Comparison of ENCODE assay signal across 21 mouse cellular contexts in genomic region chr19:32990576-32990975, GRCm38 (mm10).
DNase-seq lines count a peak whose midpoint lies in the region; ATAC-seq and TF ChIP-seq lines count a peak whose summit lies in the region.
"Had no signal": no experiment of that assay in that cellular context is flagged by ENCODE, and none has a peak within 500 bp of the region (broad histone marks: within the 10 kb centered on the region; RNA-seq: fewer than 3 reads in every experiment).

No protein-coding gene starts in this region.

- no peak overlapping the region for H3K4me3 ChIP-seq in lung, postnatal 0 days (ENCODE audit: low read depth, low read length)
- no peak overlapping the region for H3K4me3 ChIP-seq in lung, adult 2 months (replicated peaks; ENCODE audit: extremely low read depth, low read depth, low read length)
- H3K4me3 ChIP-seq in CH12.LX (replicated peaks in 1 of 3; ENCODE audit: low read depth in 2 of 3, low read length in 2 of 3, poor library complexity in 1 of 3): no peak overlapping the region
- H3K4me3 ChIP-seq: embryonic facial prominence, embryonic 13.5 days; megakaryocyte, embryonic 14.5 days; neural tube, embryonic 15.5 days; stomach, embryonic 15.5 days had no signal

- no peak for TF ChIP-seq POLR2A in lung, adult 2 months (IDR thresholded peaks at IDR 0.05; ENCODE audit: borderline replicate concordance, extremely low read depth, low read depth, low read length)
- TF ChIP-seq POLR2A in CH12.LX (IDR thresholded peaks at IDR 0.05; ENCODE audit: low read depth, low read length): no peak

- TF ChIP-seq EP300 in lung, postnatal 0 days (IDR thresholded peaks at IDR 0.05): no peak
- no peak for TF ChIP-seq EP300 in CH12.LX (IDR thresholded peaks at IDR 0.05; ENCODE audit: low read length)

- H3K27ac ChIP-seq in lung, postnatal 0 days (ENCODE audit: low read length): no peak overlapping the region
- H3K27ac ChIP-seq in CH12.LX (ENCODE audit: insufficient read depth, low read depth): no peak overlapping the region
- H3K27ac ChIP-seq: embryonic facial prominence, embryonic 13.5 days; kidney, postnatal 0 days; neural tube, embryonic 15.5 days; stomach, embryonic 15.5 days had no signal

- in situ Hi-C loops in CH12.LX (cut with MboI; ENCODE audit: low pct_ligation_motif_present, low pct_unique_long_range_greater_than_20kb, low sequenced_read_pairs): loop anchor here (5.0 kb wide), 1 partner anchor 37 kb away; no protein-coding TSS in a partner anchor

- ATAC-seq in lung, postnatal 0 days: no peak; the same call in 1 of the 2 replicates
- peak; percentile 75 for ATAC-seq in megakaryocyte progenitor cell, adult 5-6 weeks (replicated peaks; ENCODE audit: poor library complexity)
- ATAC-seq: forebrain, embryonic 16.5 days had no signal

- whole genome bisulfite sequencing in lung, postnatal 0 days: 66% methylated on average over 6 of the region's 6 CpGs
- WGBS in lung, adult 2 months: 61% methylated on average over 6 of the region's 6 CpGs

- no peak for TF ChIP-seq CTCF in lung, postnatal 0 days (IDR thresholded peaks at IDR 0.05)
- TF ChIP-seq CTCF in lung, adult 2 months (IDR thresholded peaks at IDR 0.05; ENCODE audit: insufficient read depth, low read length): no peak
- no peak for TF ChIP-seq CTCF in CH12.LX (conservative IDR thresholded peaks at IDR 0.05 in 1 of 2, IDR thresholded peaks at IDR 0.05 in 1 of 2; ENCODE audit: low read depth in 2 of 2, low read length in 2 of 2)

- dilution Hi-C loops in CH12.LX (cut with MboI; ENCODE audit: extremely low pct_ligation_motif_present, extremely low pct_unique_long_range_greater_than_20kb, low sequenced_read_pairs): no loop called here

- H3K4me1 ChIP-seq in lung, postnatal 0 days (ENCODE audit: insufficient read depth, low read depth, low read length): no peaks in the 10 kb centered on the region
- H3K4me1 ChIP-seq in lung, adult 2 months (ENCODE audit: control insufficient read depth, insufficient read depth, low read length): no peaks in the 10 kb centered on the region
- H3K4me1 ChIP-seq in CH12.LX (ENCODE audit: control insufficient read depth in 1 of 2, insufficient read depth in 2 of 2): peaks cover 6 to 27% of the 10 kb centered on the region in 2 experiments; a peak in 3 of 4 replicates
- H3K4me1 ChIP-seq: neural tube, embryonic 15.5 days; stomach, embryonic 15.5 days had no signal

- no peak for TF ChIP-seq RAD21 in CH12.LX (IDR thresholded peaks at IDR 0.05; ENCODE audit: low read depth, low read length)

- no peak overlapping the region for H3K9ac ChIP-seq in lung, postnatal 0 days (replicated peaks; ENCODE audit: low read depth)
- H3K9ac ChIP-seq in CH12.LX (ENCODE audit: insufficient read depth, low read depth): no peak overlapping the region
- H3K9ac ChIP-seq: embryonic facial prominence, embryonic 13.5 days; lung, embryonic 14.5 days; neural tube, embryonic 15.5 days; stomach, embryonic 15.5 days had no signal

- H3K36me3 ChIP-seq in lung, postnatal 0 days (ENCODE audit: insufficient read depth, low read length): no peaks in the 10 kb centered on the region
- no peaks in the 10 kb centered on the region for H3K36me3 ChIP-seq in CH12.LX (replicated peaks in 1 of 2; ENCODE audit: control insufficient read depth in 1 of 2, insufficient read depth in 1 of 2, low read length in 1 of 2)
- H3K36me3 ChIP-seq: embryonic facial prominence, embryonic 13.5 days; neural tube, embryonic 15.5 days; stomach, embryonic 15.5 days had no signal

- no peaks in the 10 kb centered on the region for H3K79me2 ChIP-seq in CH12.LX (replicated peaks; ENCODE audit: control insufficient read depth, extremely low read depth, insufficient read depth, poor library complexity, severe bottlenecking)

- peak; percentile 9 for DNase-seq in embryo, embryonic 10 days (ENCODE audit: low spot score)
- no peak for DNase-seq in embryo, embryonic 10.5 days (ENCODE audit: low spot score)
- peak; percentile 26 for DNase-seq in lung, postnatal 0 days (ENCODE audit: low spot score)
- no peak for DNase-seq in lung, adult 2 months
- DNase-seq in CH12.LX (ENCODE audit: extremely low read depth): peak; percentile 48
- DNase-seq in right cerebral cortex, postnatal 4 days: no peak
- DNase-seq in retina, embryonic 14.5 days (ENCODE audit: low spot score): no peak
- DNase-seq: adrenal gland, postnatal 36 days; cerebellum, adult 2 months; kidney, adult 11 months; left cerebral cortex, postnatal 4 days; liver; lung, embryonic 14.5 days; midbrain, embryonic 14.5 days had no signal

- H3K9me3 ChIP-seq in lung, postnatal 0 days (ENCODE audit: low read length): no peaks in the 10 kb centered on the region
- H3K9me3 ChIP-seq in CH12.LX (replicated peaks; ENCODE audit: low read length): no peaks in the 10 kb centered on the region
- H3K9me3 ChIP-seq: embryonic facial prominence, embryonic 13.5 days; megakaryocyte, embryonic 14.5 days; neural tube, embryonic 15.5 days; stomach, embryonic 15.5 days had no signal

- H3K4me2 ChIP-seq in lung, postnatal 0 days (replicated peaks; ENCODE audit: low read depth, low read length): no peak overlapping the region
- no peak overlapping the region for H3K4me2 ChIP-seq in CH12.LX (ENCODE audit: insufficient read depth, low read depth, poor library complexity, severe bottlenecking)
- H3K4me2 ChIP-seq: embryonic facial prominence, embryonic 13.5 days; lung, embryonic 14.5 days; neural tube, embryonic 15.5 days; stomach, embryonic 15.5 days had no signal

- no peaks in the 10 kb centered on the region for H3K27me3 ChIP-seq in lung, postnatal 0 days (replicated peaks; ENCODE audit: insufficient read depth, low read length)
- H3K27me3 ChIP-seq in CH12.LX (replicated peaks): no peaks in the 10 kb centered on the region
- H3K27me3 ChIP-seq: embryonic facial prominence, embryonic 13.5 days; neural tube, embryonic 15.5 days; stomach, embryonic 15.5 days had no signal

TF ChIP-seq in CH12.LX, 34 proteins besides CTCF, POLR2A, EP300 and RAD21:
- TF ChIP-seq ZKSCAN1 (IDR thresholded peaks at IDR 0.05; ENCODE audit: borderline replicate concordance, low read depth, low read length): no peak
- TF ChIP-seq JUN (IDR thresholded peaks at IDR 0.05; ENCODE audit: insufficient read depth, low read depth, low read length): no peak
- no peak for TF ChIP-seq ZC3H11A (IDR thresholded peaks at IDR 0.05; ENCODE audit: low read depth, low read length)
- no peak for TF ChIP-seq MAX (IDR thresholded peaks at IDR 0.05; ENCODE audit: low read length)
- no peak for TF ChIP-seq MAZ (IDR thresholded peaks at IDR 0.05; ENCODE audit: low read depth, low read length)
- no peak for TF ChIP-seq POLR2AphosphoS2 (IDR thresholded peaks at IDR 0.05; ENCODE audit: low read depth, low read length)
- no peak for TF ChIP-seq SIN3A (IDR thresholded peaks at IDR 0.05; ENCODE audit: low read length)
- no peak for TF ChIP-seq HCFC1 (IDR thresholded peaks at IDR 0.05; ENCODE audit: low read depth, low read length)
- no peak for TF ChIP-seq USF1 (IDR thresholded peaks at IDR 0.05; ENCODE audit: low read depth, low read length)
- TF ChIP-seq GABPA (IDR thresholded peaks at IDR 0.05; ENCODE audit: insufficient replicate concordance, low read depth, low read length): no peak
- TF ChIP-seq TBP (conservative IDR thresholded peaks at IDR 0.05; ENCODE audit: low read depth, low read length): no peak

Comparison
In these comparisons a context has a peak if more than half of its experiments do, and no peak if none do; other contexts are left out.
1. DNase-seq: peak in embryo, embryonic 10 days (single experiment), lung, postnatal 0 days (single experiment) and CH12.LX (single experiment); none in embryo, embryonic 10.5 days (single experiment), lung, adult 2 months (single experiment), right cerebral cortex, postnatal 4 days (single experiment) and retina, embryonic 14.5 days (single experiment).